Mouse (Mus musculus) stomach, postnatal 0 days (tissue): ENCODE data around the gene Kif14. TPM values are rescaled to one million over a fixed set of nuclear protein-coding genes. Genes with fewer than 3 reads are reported as not detected.

ENCODE experiments used
- ATAC-seq: fragments of 200-750 bp; cut with Nextera tagmentation; 2 replicates; pipeline ENCODE4 v1.8.0; 2017; ENCODE audit not compliant: low FRiP score, low TSS enrichment
- DNase-seq: peaks from one replicate; pipeline ENCODE4 v3.0.0-alpha.2; 2016; ENCODE audit warnings: low spot score
- H3K27ac ChIP-seq: fragments of 300-500 bp; sonication (generic); replicated peaks from 2 replicates; pipeline ENCODE4 v1.5.1; 2014; ENCODE audit warnings: mild to moderate bottlenecking, control low read depth
- H3K27me3 ChIP-seq: fragments of 300-500 bp; sonication (generic); 2 replicates; pipeline ENCODE4 v1.6.1; 2014; ENCODE audit warnings: low read length; ENCODE audit not compliant: control insufficient read depth, insufficient read depth
- H3K36me3 ChIP-seq: fragments of 300-500 bp; sonication (generic); 2 replicates; pipeline ENCODE4 v1.6.1; 2014; ENCODE audit warnings: low read length, mixed read lengths; ENCODE audit not compliant: control insufficient read depth, insufficient read depth
- H3K4me1 ChIP-seq: fragments of 300-500 bp; sonication (generic); replicated peaks from 2 replicates; pipeline ENCODE4 v1.6.1; 2014; ENCODE audit warnings: antibody characterized with exemption; ENCODE audit not compliant: control insufficient read depth, insufficient read depth
- H3K4me2 ChIP-seq: fragments of 300-500 bp; sonication (generic); replicated peaks from 2 replicates; pipeline ENCODE4 v1.6.1; 2014; ENCODE audit warnings: low read depth, mild to moderate bottlenecking, control low read depth, moderate library complexity
- H3K4me3 ChIP-seq: fragments of 300-500 bp; sonication (generic); 2 replicates; pipeline ENCODE4 v1.5.1; 2014; ENCODE audit warnings: low read depth, low read length, control low read depth
- H3K9ac ChIP-seq: fragments of 300-500 bp; sonication (generic); 2 replicates; pipeline ENCODE4 v1.6.1; 2014; ENCODE audit warnings: mild to moderate bottlenecking, low read length, control low read depth, mixed read lengths
- H3K9me3 ChIP-seq: fragments of 300-500 bp; sonication (generic); 2 replicates; pipeline ENCODE4 v1.6.1; 2016; ENCODE audit warnings: low read length; ENCODE audit not compliant: control insufficient read depth
- CTCF ChIP-seq: IDR thresholded peaks from 2 replicates; pipeline ENCODE4 v1.5.1; 2016; ENCODE audit warnings: antibody characterized with exemption, low read depth, mild to moderate bottlenecking, moderate library complexity
- EP300 ChIP-seq: optimal IDR thresholded peaks from 2 replicates; pipeline ENCODE3; 2016; ENCODE audit warnings: antibody characterized with exemption
- WGBS: fragments of 180-500 bp; shearing (Covaris S2); extraction: QIAGEN DNeasy Blood & Tissue Kit; methylation state at CpG from one replicate; pipeline ENCODE4 v1.1.7; 2014; 5-methylcytosine and 5-hydroxymethylcytosine counted together
- polyA plus RNA-seq: library from polyadenylated mRNA; unstranded; fragments of >200 nt; fragmentation: Nextera tagmentation; extraction: Ambion mirVana; gene quantifications from 2 replicates; pipeline ENCODE4 v1.2.1, GENCODE M21; 2015

Gene Kif14
- polyA plus RNA-seq, 1 experiment from 2014 or later: 1.1 TPM

DNA sequence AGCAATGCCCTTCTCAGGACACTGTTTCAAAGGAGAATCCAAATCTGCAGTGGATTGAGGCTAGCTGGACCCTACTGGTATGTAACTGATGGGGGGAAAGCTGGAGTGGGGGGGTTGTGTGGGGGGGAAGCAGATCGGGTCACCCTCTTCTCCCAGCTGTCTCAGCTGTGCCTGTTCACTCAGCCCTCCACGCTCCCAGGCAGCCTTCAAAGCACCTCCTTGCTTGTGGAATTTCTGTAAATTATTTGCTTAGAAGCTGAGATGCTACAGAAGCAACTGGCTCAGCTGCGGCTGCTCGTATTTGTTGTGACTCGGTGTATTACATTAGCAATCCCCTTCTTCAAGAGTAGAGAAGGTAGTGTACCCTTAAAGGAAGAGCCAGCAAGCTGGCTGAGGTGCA is 93.1 kb downstream of the Kif14 start:
- H3K4me2 ChIP-seq: no peak overlapping the region
- DNase-seq: no peak
- H3K27me3 ChIP-seq: no peaks in the 10 kb centered on the region
- H3K27ac ChIP-seq: no peak overlapping the region
- 34% methylated on average over 5 of the region's 5 CpGs for WGBS
- H3K9ac ChIP-seq: no peak overlapping the region
- H3K4me1 ChIP-seq: peaks cover 2% of the 10 kb centered on the region; the same call in 1 of the 2 replicates
- no peak for ATAC-seq
- no peaks in the 10 kb centered on the region for H3K36me3 ChIP-seq
- no peaks in the 10 kb centered on the region for H3K9me3 ChIP-seq
- TF ChIP-seq EP300: no peak
- no peak for TF ChIP-seq CTCF
- no peak overlapping the region for H3K4me3 ChIP-seq

GRCm38 (mm10) chr1:136559774-136560173 is 93.6 kb downstream of the Kif14 start:
- DNase-seq: no peak
- no peak overlapping the region for H3K4me3 ChIP-seq
- TF ChIP-seq EP300 (no peak), CTCF (no peak)
- ATAC-seq: no peak
- no peak overlapping the region for H3K9ac ChIP-seq
- H3K4me2 ChIP-seq: no peak overlapping the region
- no peak overlapping the region for H3K27ac ChIP-seq
- H3K4me1 ChIP-seq: peaks cover 2% of the 10 kb centered on the region; the same call in 1 of the 2 replicates
- H3K36me3 ChIP-seq: no peaks in the 10 kb centered on the region
- no peaks in the 10 kb centered on the region for H3K9me3 ChIP-seq
- H3K27me3 ChIP-seq: no peaks in the 10 kb centered on the region
- 83% methylated on average over 9 of the region's 9 CpGs for WGBS

GRCm38 (mm10) chr1:136561823-136562222 is 95.7 kb downstream of the Kif14 start:
- H3K27ac ChIP-seq: no peak overlapping the region
- H3K9ac ChIP-seq: no peak overlapping the region
- DNase-seq (peak; percentile 31), ATAC-seq (0 out of 2 replicates have a peak, but pooled peaks have one; percentile 45)
- WGBS: 20% methylated on average over 10 of the region's 10 CpGs
- TF ChIP-seq CTCF (no peak), EP300 (no peak)
- no peaks in the 10 kb centered on the region for H3K36me3 ChIP-seq
- no peak overlapping the region for H3K4me3 ChIP-seq
- H3K9me3 ChIP-seq: no peaks in the 10 kb centered on the region
- H3K4me2 ChIP-seq: no peak overlapping the region; the same call in 1 of the 2 replicates
- H3K4me1 ChIP-seq: peaks cover 2% of the 10 kb centered on the region; the same call in 1 of the 2 replicates
- no peaks in the 10 kb centered on the region for H3K27me3 ChIP-seq

- Histone ChIP-seq H3K9ac (no peak overlapping the region), H3K4me1 (peaks cover 2% of the 10 kb centered on the region; the same call in 1 of the 2 replicates), H3K27me3 (no peaks in the 10 kb centered on the region), H3K27ac (no peak overlapping the region), H3K9me3 (no peaks in the 10 kb centered on the region), H3K36me3 (no peaks in the 10 kb centered on the region), H3K4me3 (no peak overlapping the region), H3K4me2 (no peak overlapping the region)
- 56% methylated on average over 11 of the region's 11 CpGs for WGBS
- TF ChIP-seq EP300 (no peak), CTCF (no peak)
- DNase-seq (no peak), ATAC-seq (no peak)
These were observed 97.0 kb downstream of the Kif14 start for GRCm38 (mm10) chr1:136563149-136563548.

GRCm38 (mm10) chr1:136564963-136565362 is 98.8 kb downstream of the Kif14 start:
- TF ChIP-seq EP300 (no peak), CTCF (peak; percentile 38)
- H3K4me3 ChIP-seq: no peak overlapping the region
- H3K27ac ChIP-seq: no peak overlapping the region
- no peaks in the 10 kb centered on the region for H3K9me3 ChIP-seq
- H3K36me3 ChIP-seq: no peaks in the 10 kb centered on the region
- 74% methylated on average over 4 of the region's 4 CpGs for WGBS
- no peak overlapping the region for H3K4me2 ChIP-seq
- ATAC-seq (peak; percentile 53; the same call in 1 of the 2 replicates), DNase-seq (peak; percentile 22)
- no peaks in the 10 kb centered on the region for H3K27me3 ChIP-seq
- peaks cover 2% of the 10 kb centered on the region; the same call in 1 of the 2 replicates for H3K4me1 ChIP-seq
- no peak overlapping the region for H3K9ac ChIP-seq

DNA sequence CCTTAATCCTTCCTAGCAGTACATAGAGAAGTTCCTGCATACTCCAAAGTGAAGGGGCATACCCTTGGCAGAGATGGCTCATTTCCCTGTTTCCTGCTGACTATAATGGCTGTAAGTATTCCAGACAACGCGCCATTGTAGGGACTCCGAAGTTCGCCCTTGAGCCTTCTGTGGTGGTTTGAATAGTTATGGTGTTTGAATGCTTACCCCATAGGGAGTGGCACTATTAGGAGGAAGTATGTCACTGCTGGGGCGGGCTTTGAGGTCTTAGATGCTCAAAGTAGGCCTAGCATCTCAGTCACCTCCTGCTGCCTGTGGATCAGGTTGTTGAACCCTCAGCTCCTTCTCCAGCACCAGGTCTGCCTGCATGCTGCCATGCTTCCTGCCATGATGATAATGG is 100.2 kb downstream of the Kif14 start:
- ATAC-seq: no peak
- WGBS: 93% methylated on average over 5 of the region's 5 CpGs
- no peak overlapping the region for H3K4me2 ChIP-seq

More for the DNA sequence above, 100.2 kb downstream of the Kif14 start:
- Histone ChIP-seq H3K9ac (no peak overlapping the region), H3K27ac (no peak overlapping the region), H3K36me3 (no peaks in the 10 kb centered on the region), H3K4me1 (peaks cover 2% of the 10 kb centered on the region; the same call in 1 of the 2 replicates), H3K9me3 (no peaks in the 10 kb centered on the region), H3K27me3 (no peaks in the 10 kb centered on the region), H3K4me3 (no peak overlapping the region)
- peak; percentile 9 for DNase-seq
- no peak for TF ChIP-seq CTCF
- TF ChIP-seq EP300: no peak
